Mouse (Mus musculus): ENCODE data around the gene Tnrc6c. TPM values are rescaled to one million over a fixed set of nuclear protein-coding genes. Genes with fewer than 3 reads are reported as not detected.

Tnrc6c gene
- polyA plus RNA-seq (2015; fragmentation: Nextera tagmentation; extraction: Ambion mirVana): 30.3 and 31.7 TPM in 2 replicates

DNA sequence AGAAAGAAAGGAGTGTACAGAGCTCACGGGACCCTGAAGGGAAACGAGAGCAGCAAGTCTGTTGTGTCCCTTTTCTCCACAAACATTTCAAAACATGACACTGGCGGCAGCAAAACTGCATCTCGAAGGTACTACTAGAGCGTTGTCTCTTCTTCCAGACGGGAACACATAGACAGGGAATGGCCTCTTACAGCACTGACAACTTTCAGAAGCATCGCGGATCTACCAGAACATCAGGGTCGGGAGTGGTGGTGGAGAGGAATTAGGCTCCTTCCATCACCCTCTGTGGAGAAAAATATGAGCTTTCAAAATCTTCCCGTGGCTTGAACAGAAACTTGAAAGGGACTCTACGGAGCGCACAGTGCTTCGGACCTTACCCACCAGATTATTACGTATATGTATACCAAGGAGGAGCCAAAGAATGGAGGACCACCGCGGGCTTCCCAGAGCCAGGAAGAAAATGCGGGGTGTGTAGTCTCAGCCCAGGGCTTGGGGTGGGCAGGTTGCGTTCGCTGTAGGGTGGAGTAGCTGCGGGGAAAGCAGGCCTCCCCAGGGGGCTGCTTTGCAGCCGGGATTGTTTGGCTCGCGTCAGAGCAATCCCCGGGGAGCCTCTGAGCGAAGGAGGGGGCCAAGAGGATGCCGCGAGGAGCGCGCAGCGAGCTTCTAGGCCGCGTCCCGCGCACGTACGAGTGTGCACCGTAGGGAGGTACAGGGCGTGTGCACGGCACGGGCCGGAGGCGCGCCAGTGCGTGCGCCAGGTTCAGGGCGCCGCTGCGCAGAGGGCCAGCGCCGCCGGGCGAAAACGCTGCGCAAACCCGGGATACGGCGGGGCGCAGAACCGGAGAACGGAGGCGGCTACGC is at the start of gene Tnrc6c:
Tnrc6c (plus strand) TSS at position 799 of the 861 bp plus-strand sequence.
- no peaks in the 10 kb centered on the region for H3K36me3 ChIP-seq
- peak within 1 kb of the TSS; percentile 94 for H3K4me3 ChIP-seq (replicated peaks)
- ATAC-seq: peak; percentile 95
- H3K4me2 ChIP-seq (replicated peaks): peak within 1 kb of the TSS; percentile 87
- no peaks in the 10 kb centered on the region for H3K9me3 ChIP-seq
- H3K27ac ChIP-seq: peak within 1 kb of the TSS; percentile 99
- H3K9ac ChIP-seq (replicated peaks): peak within 1 kb of the TSS; percentile 100
- H3K27me3 ChIP-seq: peaks cover 17% of the 10 kb centered on the region; the same call in 1 of the 2 replicates
- H3K4me1 ChIP-seq (replicated peaks): peaks cover 40% of the 10 kb centered on the region
- WGBS: under 1% methylated on average over 59 of the region's 62 CpGs

DNA sequence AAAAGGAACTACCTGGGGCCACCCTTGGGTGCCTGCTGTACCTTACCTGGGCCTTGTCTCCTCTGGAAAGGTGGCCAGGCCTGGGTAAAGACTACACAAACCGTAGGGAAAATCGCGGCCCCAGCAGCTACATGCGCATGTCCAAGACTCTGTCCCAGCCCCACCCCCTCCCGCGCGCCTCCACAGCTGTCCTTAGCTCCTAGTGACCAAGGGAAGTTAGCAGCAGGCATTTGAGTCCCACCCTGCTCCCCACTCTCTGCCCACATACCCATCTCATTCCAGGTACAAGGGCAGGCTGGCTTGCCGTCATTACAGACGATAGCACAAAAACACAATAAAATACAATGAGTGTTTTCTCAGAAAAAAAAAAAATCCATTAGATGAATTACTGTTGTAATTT is 48.0 kb upstream of the Tnrc6c start:
- no peak overlapping the region for H3K4me3 ChIP-seq (replicated peaks)
- ATAC-seq: no peak
- H3K27ac ChIP-seq: no peak overlapping the region
- H3K9me3 ChIP-seq: no peaks in the 10 kb centered on the region
- H3K9ac ChIP-seq (replicated peaks): no peak overlapping the region; the same call in 1 of the 2 replicates
- WGBS: 33% methylated on average over 9 of the region's 9 CpGs
- H3K27me3 ChIP-seq: peaks cover 13% of the 10 kb centered on the region
- H3K4me2 ChIP-seq (replicated peaks): peak overlapping the region; percentile 11
- H3K36me3 ChIP-seq: no peaks in the 10 kb centered on the region
- H3K4me1 ChIP-seq (replicated peaks): peaks cover 39% of the 10 kb centered on the region

DNA sequence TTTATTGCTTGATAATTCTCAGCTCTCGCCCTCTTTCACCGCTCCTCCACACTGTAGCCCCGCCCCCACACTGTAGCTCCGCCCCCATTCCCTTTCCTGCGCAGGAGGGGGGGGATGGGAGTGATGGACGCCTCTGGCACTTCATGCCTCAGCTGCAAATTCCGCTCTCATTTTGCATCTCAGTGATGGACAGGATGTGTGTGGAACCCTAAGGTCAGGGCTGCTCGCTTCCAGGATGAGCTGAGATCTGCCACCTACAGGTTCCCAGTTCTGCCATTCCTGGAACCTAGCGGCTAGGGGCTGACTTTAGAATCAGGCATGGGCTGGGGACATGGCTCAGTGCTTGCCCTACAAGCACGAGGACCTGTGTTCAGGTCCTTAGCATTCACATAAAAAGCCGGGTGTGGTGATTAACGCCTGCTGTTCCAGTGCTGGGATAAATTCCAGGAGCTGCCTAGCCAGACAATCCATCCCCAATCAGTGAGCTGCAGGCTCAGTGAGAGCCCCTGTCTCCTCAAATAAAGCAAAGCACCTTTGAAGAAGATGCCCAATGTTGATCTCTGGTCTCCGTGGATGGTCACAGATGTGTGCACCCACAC is 47.4 kb upstream of the Tnrc6c start:
- WGBS: 8% methylated on average over 13 of the region's 13 CpGs
- Histone ChIP-seq H3K4me2 (replicated peaks) (peak overlapping the region; percentile 11; the same call in 1 of the 2 replicates), H3K9ac (replicated peaks) (no peak overlapping the region), H3K4me1 (replicated peaks) (peaks cover 41% of the 10 kb centered on the region), H3K9me3 (no peaks in the 10 kb centered on the region), H3K27ac (peak overlapping the region; percentile 68), H3K27me3 (0 out of 2 replicates have a peak, but pooled peaks cover 9% of the 10 kb centered on the region), H3K4me3 (replicated peaks) (no peak overlapping the region), H3K36me3 (no peaks in the 10 kb centered on the region)
- 0 out of 2 replicates have a peak, but pooled peaks have one; percentile 31 for ATAC-seq

DNA sequence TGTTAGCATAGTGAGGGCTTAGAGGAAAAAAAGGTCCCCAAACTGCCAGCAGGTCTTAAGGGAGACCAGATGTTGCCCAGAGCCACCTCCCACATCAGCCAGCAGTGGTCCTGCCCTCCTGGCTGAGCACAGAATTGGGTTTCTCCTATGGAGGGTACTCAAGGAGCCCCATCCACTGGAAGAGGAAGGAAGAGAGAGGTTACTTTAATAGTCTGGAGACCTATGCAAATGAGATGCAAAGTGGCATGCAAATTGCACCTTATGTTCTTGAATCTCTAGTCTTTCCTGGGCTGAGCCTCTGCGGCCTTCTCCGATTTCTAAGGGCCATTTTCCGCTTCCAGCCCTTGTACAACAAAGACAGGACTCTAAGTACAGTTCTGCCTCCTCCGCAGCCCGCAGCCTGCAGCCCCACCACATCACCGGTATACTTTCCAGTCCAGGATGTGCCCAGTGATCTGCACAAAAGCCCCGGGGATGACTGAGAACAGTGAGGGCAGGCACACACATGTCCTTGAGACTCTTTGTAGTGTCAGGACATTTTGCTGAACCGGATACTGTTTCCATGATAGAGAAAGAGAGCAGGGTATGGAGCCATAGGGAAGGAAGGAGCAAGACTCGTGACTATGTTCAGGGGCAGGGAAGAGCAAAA is 45.8 kb upstream of the Tnrc6c start:
- 41% methylated on average over 9 of the region's 9 CpGs for WGBS
- Histone ChIP-seq H3K9me3 (no peaks in the 10 kb centered on the region), H3K36me3 (no peaks in the 10 kb centered on the region), H3K4me3 (replicated peaks) (no peak overlapping the region), H3K9ac (replicated peaks) (no peak overlapping the region), H3K4me2 (replicated peaks) (no peak overlapping the region), H3K27ac (peak overlapping the region; percentile 57), H3K4me1 (replicated peaks) (peaks cover 45% of the 10 kb centered on the region), H3K27me3 (peaks cover 10% of the 10 kb centered on the region; the same call in 1 of the 2 replicates)
- no peak for ATAC-seq

DNA sequence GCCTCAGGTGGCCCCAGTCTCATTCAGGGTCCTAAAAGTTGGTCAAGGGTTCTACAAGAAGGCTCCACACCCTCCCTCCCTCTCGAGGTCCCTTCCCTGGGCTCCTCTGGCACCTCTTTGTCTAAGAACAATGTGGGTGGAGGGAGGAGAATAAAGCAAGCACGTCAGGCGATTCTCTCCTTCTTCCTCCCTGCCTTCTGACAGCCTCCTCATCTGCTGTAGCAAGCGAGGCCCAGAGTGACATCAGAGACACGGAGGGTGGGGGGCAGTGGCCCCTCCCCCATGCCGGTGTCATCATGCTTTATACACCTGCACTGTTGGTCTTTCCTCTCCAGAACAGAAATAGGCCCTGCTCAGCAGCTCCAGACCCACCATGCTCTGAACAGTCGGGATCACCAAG is 45.1 kb upstream of the Tnrc6c start:
- no peak for ATAC-seq
- H3K4me3 ChIP-seq (replicated peaks): no peak overlapping the region
- H3K27me3 ChIP-seq: peaks cover 10% of the 10 kb centered on the region; the same call in 1 of the 2 replicates
- H3K9ac ChIP-seq (replicated peaks): no peak overlapping the region
- no peak overlapping the region for H3K4me2 ChIP-seq (replicated peaks)
- peaks cover 45% of the 10 kb centered on the region for H3K4me1 ChIP-seq (replicated peaks)
- H3K36me3 ChIP-seq: no peaks in the 10 kb centered on the region
- no peaks in the 10 kb centered on the region for H3K9me3 ChIP-seq
- WGBS: 21% methylated on average over 7 of the region's 7 CpGs
- H3K27ac ChIP-seq: no peak overlapping the region

DNA sequence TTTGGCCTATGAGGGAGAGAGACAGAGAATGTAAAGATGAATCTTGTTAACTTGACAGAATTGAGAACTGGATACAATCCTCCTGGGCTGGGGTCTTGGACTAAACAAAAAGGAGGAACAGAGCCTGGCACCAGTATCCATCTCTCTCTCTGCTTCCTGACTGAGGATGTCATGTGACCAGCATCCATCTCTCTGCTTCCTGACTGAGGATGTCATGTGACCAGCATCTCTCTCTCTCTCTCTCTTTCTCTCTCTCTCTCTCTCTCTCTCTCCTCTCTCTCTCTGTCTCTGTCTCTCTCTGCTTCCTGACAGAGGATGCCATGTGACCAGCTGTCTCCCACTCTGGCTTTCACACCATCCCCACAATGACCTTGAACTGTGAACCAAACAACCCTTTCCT is 43.5 kb upstream of the Tnrc6c start:
- peaks cover 47% of the 10 kb centered on the region for H3K4me1 ChIP-seq (replicated peaks)
- no peak overlapping the region for H3K27ac ChIP-seq
- H3K4me2 ChIP-seq (replicated peaks): no peak overlapping the region
- no peaks in the 10 kb centered on the region for H3K9me3 ChIP-seq
- no peak overlapping the region for H3K9ac ChIP-seq (replicated peaks)
- no peak overlapping the region for H3K4me3 ChIP-seq (replicated peaks)
- no peaks in the 10 kb centered on the region for H3K36me3 ChIP-seq
- peaks cover 11% of the 10 kb centered on the region; the same call in 1 of the 2 replicates for H3K27me3 ChIP-seq
- no peak for ATAC-seq

DNA sequence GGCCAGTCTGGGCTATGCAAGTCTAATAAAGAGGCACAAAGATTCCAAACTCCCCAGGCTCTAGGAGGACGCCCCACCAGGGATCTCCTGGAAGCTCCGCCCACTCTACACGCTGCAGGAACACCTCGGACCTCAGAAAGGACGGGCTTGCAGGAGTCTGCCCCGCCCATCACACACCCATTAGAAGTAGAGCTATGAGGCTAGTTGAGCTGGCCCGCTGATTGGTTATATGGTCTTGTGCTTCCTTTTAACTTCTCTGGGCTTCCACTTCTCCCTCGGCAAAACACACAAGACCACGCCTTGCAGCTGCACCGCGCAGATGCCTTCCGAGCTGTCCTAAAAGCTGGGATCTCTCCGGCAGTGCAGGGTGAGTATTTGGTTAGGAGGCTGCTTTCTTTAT is 43.0 kb upstream of the Tnrc6c start:
- Histone ChIP-seq H3K4me3 (replicated peaks) (no peak overlapping the region), H3K27ac (no peak overlapping the region), H3K27me3 (peaks cover 16% of the 10 kb centered on the region), H3K4me2 (replicated peaks) (peak overlapping the region; percentile 23; the same call in 1 of the 2 replicates), H3K36me3 (no peaks in the 10 kb centered on the region), H3K9me3 (no peaks in the 10 kb centered on the region), H3K4me1 (replicated peaks) (peaks cover 42% of the 10 kb centered on the region), H3K9ac (replicated peaks) (no peak overlapping the region)
- no peak for ATAC-seq
- WGBS: 18% methylated on average over 13 of the region's 13 CpGs

DNA sequence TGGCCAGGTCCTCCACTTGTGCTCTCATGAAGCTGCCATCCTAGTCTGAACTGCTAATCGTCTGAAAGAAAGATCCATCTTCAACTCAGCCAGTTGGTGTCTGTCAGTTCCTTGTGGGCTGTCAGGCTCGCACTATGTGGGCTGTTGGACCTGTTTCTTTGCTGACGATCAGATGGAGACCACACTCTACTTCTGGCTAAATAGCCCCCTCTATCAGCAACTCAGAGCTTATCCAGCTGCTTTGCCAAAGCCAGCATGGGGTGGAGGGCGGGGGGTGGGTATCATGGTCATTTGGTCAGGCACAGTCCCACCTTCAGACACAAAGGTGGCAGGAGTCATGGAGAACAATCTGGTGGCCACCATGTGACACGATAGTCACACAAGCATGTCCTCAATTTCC is 42.2 kb upstream of the Tnrc6c start:
- Histone ChIP-seq H3K4me1 (replicated peaks) (peaks cover 35% of the 10 kb centered on the region), H3K4me3 (replicated peaks) (no peak overlapping the region), H3K36me3 (no peaks in the 10 kb centered on the region), H3K9me3 (no peaks in the 10 kb centered on the region), H3K4me2 (replicated peaks) (no peak overlapping the region), H3K9ac (replicated peaks) (no peak overlapping the region), H3K27ac (no peak overlapping the region; the same call in 1 of the 2 replicates), H3K27me3 (peaks cover 21% of the 10 kb centered on the region)
- no peak for ATAC-seq
- WGBS: 54% methylated on average over 5 of the region's 5 CpGs

DNA sequence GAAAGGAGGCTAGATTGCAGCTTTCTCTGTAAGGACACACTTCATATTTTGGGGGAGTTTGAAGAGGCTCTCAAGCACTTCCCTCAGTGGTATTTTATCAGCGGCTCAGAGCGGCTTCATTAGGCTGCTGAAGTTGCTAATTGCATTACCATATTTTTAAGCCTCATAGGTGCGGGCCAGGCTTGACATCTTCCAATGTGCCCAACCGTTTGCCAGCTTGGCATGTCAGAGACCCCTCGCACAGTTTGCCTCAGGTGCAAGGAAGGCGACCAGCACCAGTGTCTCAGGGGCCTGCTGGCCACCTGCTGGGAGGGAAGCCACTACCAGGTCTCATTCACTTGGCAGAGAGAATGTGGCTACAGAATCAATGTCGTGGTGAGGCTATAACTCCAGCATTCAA is 41.2 kb upstream of the Tnrc6c start:
- H3K4me2 ChIP-seq (replicated peaks): no peak overlapping the region
- H3K4me1 ChIP-seq (replicated peaks): peaks cover 39% of the 10 kb centered on the region
- no peak overlapping the region for H3K4me3 ChIP-seq (replicated peaks)
- no peaks in the 10 kb centered on the region for H3K9me3 ChIP-seq
- no peaks in the 10 kb centered on the region for H3K36me3 ChIP-seq
- no peak for ATAC-seq
- no peak overlapping the region for H3K27ac ChIP-seq
- peaks cover 19% of the 10 kb centered on the region for H3K27me3 ChIP-seq
- WGBS: 57% methylated on average over 7 of the region's 7 CpGs
- no peak overlapping the region for H3K9ac ChIP-seq (replicated peaks)

DNA sequence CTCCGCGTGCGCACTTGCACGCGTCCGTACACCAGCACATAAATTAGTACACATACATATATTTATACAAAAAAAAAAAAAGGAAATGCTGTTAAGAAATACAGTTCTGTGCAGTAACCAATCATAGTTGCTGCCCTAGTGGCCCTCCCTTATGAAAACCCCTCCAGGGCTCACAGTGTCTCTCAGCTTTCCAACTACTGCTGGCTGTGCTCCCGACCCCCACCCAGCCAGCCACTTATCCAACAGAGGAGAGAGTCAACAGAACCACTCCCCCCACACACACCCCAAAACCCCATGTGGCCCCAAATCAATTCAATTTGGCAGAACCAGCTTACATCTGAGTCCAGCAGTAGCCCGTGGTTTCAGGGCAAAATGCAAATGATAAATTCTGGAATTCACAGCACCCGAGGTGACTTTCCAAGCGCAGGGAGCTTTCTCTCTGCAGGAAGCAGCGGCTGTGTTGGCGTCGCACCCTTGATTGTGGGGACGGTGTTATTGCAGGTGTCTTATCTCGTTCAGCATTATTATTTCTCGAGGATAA is 36.7 kb upstream of the Tnrc6c start:
- H3K4me3 ChIP-seq (replicated peaks): no peak overlapping the region
- ATAC-seq: peak; percentile 52; the same call in 1 of the 2 replicates
- peak overlapping the region; percentile 33; the same call in 1 of the 2 replicates for H3K9ac ChIP-seq (replicated peaks)
- 16% methylated on average over 16 of the region's 16 CpGs for WGBS
- H3K4me1 ChIP-seq (replicated peaks): peaks cover 38% of the 10 kb centered on the region
- H3K27me3 ChIP-seq: peaks cover 15% of the 10 kb centered on the region
- no peaks in the 10 kb centered on the region for H3K9me3 ChIP-seq
- H3K27ac ChIP-seq: peak overlapping the region; percentile 78
- no peaks in the 10 kb centered on the region for H3K36me3 ChIP-seq
- H3K4me2 ChIP-seq (replicated peaks): peak overlapping the region; percentile 27

DNA sequence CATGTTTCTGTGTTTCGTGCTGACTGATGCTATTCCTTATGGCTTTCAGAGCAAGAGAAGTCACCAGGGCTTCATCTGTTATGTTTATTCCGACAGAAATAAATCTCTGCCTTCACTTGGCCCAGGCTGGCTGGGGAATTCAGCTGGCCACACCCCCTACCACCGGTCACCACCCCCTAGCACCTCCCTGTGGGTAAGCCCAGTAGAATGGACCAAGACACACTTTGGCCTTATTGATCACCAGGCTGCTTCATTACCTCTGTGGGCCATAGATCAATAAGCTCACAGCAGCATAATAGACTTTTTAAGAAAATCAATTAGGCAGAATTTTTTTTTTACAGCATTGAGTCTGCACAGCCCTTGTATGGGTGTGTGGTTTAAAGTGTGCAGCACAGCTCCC is 35.9 kb upstream of the Tnrc6c start:
- H3K9me3 ChIP-seq: no peaks in the 10 kb centered on the region
- ATAC-seq: no peak; the same call in 1 of the 2 replicates
- peaks cover 15% of the 10 kb centered on the region for H3K27me3 ChIP-seq
- 15% methylated on average over 3 of the region's 3 CpGs for WGBS
- H3K4me1 ChIP-seq (replicated peaks): peaks cover 35% of the 10 kb centered on the region
- no peaks in the 10 kb centered on the region for H3K36me3 ChIP-seq
- peak overlapping the region; percentile 27; the same call in 1 of the 2 replicates for H3K4me2 ChIP-seq (replicated peaks)
- H3K4me3 ChIP-seq (replicated peaks): no peak overlapping the region
- peak overlapping the region; percentile 33; the same call in 1 of the 2 replicates for H3K9ac ChIP-seq (replicated peaks)
- peak overlapping the region; percentile 78 for H3K27ac ChIP-seq

All from midbrain, embryonic 13.5 days (tissue).